Mouse (Mus musculus) heart, adult 9 months (tissue): ENCODE results near the gene Tap1.
"Not testable (repeated sequence)": the region's sequence is repeated elsewhere in the genome, so short reads cannot be mapped to it uniquely, and the experiment has no call there.

Experiments
- DNase-seq, 2 experiments: peaks; one replicate each; pipeline ENCODE4 v3.0.0; 2022; ENCODE audit warnings: low spot score in 2 of 2

Tap1 gene

DNA sequence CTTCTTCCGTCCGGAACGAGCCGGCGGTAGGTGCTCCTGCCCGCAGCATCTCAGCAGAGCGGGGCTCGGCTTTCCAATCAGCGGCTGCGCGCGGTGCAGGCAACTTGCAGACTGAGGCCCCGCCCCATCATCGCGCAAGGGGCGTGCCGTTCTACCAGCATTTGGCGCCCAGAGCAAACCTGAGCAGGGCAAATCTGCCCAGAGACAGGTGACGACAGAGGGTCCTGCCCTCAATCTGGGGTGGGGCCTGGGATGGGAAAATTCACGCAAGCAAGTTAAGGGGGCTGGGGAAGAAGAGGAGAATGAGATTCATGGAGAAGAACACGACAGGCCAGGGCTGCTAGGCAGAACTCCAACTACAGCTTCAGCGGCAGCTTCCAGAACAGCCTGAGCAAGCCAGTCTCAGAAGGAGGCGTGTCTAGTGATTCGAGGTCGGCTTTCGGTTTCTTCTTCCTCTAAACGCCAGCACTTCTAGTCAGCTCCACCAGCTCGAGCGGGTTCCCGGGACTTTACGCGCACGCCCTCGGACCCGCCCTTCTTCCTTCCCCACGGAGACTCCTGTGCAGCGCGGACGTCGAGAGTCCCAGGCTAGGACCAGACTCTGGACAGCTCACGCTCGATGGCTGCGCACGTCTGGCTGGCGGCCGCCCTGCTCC is at the start of gene Tap1, which contains the start of gene Psmb9:
Gene Tap1, plus strand, starts transcription at position 293 of the 656 bp plus-strand sequence.
Gene Psmb9, minus strand, starts transcription at position 504 of the 656 bp plus-strand sequence.
- DNase-seq = peak; percentile 95 to 98

GRCm38 (mm10) chr17:34137601-34138000 is 49.8 kb upstream of the Tap1 start:
- DNase-seq = no peak

DNA sequence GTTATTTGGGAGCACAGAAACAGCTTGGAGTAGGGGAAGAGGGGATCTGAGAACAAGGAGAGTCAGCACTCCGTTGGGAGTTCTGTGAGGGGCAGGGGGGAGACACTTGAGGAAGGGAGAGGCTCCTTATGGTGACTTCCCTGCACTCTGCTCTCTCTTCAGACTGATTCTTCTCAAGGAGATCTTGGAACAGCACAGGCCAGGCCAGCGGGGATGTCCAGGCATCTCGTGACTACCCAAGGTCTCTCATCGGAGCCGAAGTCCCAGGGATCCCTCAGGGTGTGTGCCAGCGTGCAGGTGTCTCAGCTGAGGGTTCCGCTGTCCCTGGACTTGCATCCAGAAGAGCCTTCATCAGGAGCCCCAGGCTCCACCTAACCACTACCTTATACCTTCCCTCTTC is 48.7 kb upstream of the Tap1 start:
- no peak for DNase-seq

- DNase-seq = no peak
These were observed 47.9 kb upstream of the Tap1 start for GRCm38 (mm10) chr17:34139416-34139815.

DNA sequence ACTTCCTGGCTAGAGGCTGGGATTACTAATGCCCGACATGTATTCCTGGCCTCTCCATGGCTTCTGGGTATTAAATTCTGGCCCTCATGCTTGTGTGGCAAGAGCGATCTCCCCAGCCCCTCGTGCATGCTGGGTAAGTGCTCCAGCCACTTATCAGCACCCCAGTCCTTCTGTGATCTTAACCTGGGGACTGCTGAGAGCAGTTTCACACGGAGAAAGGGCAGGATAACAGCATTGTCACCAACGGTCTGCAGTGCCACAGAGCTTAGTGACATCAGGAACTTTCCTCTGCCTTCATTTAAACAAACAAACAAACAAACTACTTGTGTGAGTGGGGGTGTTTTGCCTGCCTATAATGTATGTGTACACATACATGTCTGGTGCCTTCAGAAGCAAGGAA is 47.1 kb upstream of the Tap1 start:
- DNase-seq = no peak

DNA sequence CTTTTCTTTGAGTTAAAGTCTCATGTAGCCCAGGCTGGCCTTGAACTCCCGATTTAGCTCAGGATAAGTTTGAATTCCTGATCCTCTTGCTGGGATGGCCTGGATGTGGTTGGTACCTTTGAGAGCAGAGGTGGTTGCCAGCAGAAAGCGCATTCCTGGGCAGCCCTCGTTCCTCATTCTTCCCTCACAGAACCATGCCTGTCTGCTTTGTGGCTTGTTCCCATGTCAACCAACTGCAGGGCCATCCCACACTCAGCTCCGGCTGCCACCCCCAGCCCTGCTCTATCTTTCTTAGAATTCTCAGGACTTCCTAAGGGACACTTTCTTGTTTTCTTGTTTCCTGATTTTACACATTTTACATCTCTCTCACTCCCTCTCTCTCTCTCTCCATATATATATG is 45.9 kb upstream of the Tap1 start:
- DNase-seq = no peak

GRCm38 (mm10) chr17:34142456-34143010 is 44.8 kb upstream of the Tap1 start:
- DNase-seq = no peak

DNA sequence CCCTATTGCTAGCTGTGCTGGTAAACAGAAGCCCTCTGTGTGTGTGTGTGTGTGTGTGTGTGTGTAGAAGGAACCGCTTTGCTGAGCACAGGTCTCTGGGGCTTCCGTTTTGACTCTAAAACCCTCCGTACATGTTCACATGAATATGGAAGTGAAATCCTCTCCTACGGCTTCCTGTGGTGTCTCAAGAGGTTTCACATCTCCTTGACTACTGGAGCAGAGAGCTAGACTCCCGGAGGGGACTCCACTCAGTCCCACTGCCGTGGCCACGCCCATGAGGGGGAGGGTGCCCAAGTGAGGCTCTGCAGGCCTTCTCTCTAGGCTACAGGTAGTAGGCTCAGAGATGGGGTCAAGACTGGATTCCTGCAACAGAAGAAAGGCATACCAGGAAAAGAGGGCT is 44.3 kb upstream of the Tap1 start, which contains the start of gene H2-DMb2:
Gene H2-DMb2, plus strand, starts transcription at position 275 of the 400 bp plus-strand sequence.
- peak; percentile 54 to 86 for DNase-seq

DNA sequence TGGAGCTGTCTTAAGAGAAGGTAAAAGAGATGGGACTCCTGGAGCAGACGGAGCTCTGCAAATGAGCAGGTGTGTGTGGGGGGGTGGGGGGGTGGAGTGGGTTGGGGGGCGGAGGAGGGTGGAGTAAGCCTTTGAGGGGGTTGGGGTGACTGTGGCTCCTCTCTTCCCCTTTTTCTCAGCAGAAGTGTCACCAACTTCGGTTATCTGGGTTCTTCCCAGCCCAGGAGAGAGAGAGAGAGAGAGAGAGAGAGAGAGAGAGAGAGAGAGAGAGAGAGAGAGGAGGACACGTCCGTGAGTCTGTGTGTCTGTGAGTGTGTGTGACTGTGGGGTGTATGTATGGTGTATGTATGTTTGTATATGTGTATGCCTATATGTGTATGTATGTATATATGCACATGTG is 43.9 kb upstream of the Tap1 start:
- DNase-seq = no peak

DNA sequence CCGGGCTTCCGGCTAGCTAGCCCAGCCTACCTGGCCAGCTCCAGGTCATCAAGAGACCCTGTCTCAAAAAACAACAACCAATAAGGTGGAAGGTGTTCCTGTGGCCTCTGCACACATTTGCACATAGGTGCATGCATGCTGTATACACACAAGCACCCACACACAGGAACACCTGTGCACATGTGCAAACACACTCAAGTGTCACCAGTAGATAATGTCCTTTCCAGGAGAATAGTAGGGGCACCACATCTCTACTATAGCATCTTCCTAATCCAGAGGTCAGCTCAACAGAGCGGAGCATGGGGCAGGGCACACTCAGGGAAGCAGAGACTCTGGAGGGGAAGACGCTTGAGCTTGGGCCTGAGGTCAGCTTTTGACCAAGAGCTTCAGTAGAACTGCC is 43.1 kb upstream of the Tap1 start:
- not testable (repeated sequence) for DNase-seq

- DNase-seq = peak in 1 of 2 experiments; percentile 44
These were observed 42.4 kb upstream of the Tap1 start for GRCm38 (mm10) chr17:34144960-34145371.

DNA sequence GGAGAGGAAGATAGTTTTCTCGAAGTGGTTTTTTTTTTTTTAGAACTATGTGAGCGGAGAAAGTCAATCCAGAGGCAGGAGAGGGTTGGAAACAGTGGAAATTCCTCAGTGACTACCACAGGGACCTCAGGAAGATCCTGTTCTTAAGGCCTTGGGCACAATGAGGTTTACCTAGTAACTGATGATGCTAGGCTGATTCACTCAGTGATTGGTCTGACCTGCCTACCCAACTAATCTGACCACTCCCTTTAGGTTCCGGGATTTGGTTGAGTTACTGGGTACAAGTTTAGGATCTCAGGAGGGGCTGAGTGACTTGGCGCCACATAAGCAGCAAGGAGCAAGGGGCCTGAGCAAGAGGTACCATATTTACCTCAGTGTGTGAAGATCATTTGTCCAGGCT is 34.4 kb upstream of the Tap1 start, which contains the start of gene H2-DMb1:
Gene H2-DMb1, plus strand, starts transcription at position 150 of the 400 bp plus-strand sequence.
- peak; percentile 49 to 54 for DNase-seq

DNA sequence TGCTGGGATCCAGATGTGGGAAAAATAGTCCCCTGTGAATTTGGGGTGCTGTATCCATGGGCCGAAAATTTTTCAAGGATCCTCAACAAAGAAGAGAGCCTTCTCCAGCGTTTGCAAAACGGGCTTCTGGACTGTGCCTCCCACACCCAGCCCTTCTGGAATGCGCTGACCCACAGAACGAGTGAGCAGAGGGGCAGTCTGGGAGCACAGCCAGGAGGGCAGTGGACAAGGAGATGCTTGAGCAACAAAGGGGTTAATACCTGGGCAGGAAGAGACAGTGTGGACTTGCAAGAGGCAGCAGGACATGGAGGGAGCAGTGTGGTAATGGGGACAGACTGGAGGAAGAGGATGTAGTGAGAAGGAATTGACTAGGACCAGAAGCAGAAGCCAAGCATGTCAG is 31.8 kb upstream of the Tap1 start:
- DNase-seq = no peak

- no peak for DNase-seq
These were observed 23.0 kb upstream of the Tap1 start for GRCm38 (mm10) chr17:34164202-34164895.

DNA sequence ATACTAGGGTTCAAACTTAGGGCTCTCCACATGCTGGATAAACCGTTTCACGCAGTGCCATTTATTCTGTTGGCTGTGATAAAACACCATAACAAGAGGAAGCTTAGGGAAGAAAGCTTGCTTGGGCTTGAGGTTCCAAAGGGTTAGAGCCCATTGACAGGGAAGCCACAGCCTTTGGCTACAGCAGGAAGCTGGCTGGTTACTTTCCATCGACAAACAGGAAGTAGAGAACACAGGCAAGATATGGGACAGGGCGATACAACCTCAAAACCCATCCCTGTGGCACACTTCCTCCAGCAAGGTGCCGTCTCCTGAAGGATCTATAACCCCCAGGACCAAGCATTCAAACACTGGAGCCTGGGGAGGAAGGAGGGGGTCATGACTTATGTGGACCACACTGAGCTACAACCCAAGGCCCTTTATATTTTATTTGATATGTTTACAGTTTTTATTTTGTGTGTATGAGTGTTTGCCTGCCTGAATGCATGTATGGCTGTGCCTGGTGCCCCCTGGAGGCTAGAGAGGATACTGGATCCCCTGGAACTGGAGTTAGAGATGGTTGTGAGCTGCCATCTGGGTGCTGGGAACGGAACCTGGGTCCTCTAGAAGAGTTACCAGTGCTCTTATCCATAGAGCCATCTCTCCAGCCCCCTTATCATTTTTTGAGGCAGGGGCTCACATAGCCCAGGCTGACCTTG is 22.2 kb upstream of the Tap1 start:
- no peak for DNase-seq

GRCm38 (mm10) chr17:34169279-34169678 is 18.1 kb upstream of the Tap1 start:
- peak in 1 of 2 experiments; percentile 37 for DNase-seq

- DNase-seq = no peak
These were observed 16.9 kb upstream of the Tap1 start for GRCm38 (mm10) chr17:34170487-34170876.

GRCm38 (mm10) chr17:34170877-34171498 is 16.4 kb upstream of the Tap1 start:
- DNase-seq = peak; percentile 55 to 75

DNA sequence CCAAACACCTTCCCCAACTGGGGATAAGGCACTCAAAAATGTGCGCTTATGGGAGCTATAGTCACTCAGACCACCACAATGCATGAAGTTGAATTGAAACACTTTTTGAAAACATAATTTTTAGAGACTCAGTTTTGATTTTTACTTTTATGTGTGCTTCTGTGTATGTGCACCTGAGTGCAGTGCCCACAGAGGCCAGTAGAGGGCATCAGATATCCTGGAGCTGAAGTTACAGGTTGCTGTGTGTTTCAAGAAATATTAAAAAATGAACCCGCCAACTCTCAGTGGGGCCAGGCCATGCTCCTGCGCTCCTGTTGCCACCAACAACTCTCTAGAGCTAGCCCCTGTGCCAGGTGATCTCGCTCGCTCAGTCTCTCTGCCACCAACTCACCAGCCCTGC is 14.8 kb upstream of the Tap1 start:
- no peak for DNase-seq

DNA sequence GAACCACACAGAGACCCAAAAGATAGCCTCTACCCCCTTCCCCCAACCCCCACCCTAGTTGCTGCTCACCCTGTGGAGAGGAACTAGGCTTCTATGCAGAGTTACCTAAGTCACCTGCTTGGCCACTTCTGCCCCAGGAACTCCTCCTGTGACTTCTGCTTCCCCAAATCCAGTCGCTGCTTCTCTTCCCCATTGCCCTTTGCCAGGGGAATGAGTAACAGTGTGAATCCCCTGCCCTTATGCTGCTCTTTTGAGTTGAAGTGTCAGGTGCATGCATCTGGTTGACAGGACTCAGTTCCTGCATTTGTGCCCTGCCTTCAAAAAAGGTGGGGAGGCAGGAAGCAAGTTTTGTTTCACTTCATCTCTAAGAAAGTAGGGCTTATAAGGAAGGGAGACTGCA is 13.3 kb upstream of the Tap1 start:
- no peak for DNase-seq

- no peak for DNase-seq
These were observed 10.2 kb upstream of the Tap1 start for GRCm38 (mm10) chr17:34177179-34177578.

DNA sequence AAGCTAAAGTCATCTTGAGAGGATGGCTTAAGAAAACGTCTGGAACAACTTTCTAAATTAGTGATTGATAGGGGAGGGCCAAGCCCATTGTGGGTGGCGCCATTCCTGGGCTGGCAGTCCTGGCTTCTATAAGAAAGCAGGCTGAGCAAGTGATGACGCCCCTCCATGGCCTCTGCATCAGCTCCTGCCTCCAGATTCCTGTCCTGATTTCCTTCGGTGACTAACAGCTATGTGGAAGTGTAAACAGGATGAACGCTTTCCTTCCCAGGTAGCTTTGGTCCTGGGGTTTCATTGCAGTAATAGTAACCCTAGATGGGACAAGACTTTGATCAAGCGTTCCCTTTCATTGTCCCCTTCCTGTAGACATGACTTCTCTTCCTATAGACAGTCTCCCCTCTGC is 8.3 kb upstream of the Tap1 start:
- no peak for DNase-seq
